Mouse (Mus musculus) embryo, embryonic 10 days (tissue): ENCODE measurements around the gene Alkbh6.

Source experiments
- DNase-seq: peaks from one replicate; pipeline ENCODE4 v3.0.0-alpha.2; 2015; ENCODE audit warnings: low spot score

Gene Alkbh6

DNA sequence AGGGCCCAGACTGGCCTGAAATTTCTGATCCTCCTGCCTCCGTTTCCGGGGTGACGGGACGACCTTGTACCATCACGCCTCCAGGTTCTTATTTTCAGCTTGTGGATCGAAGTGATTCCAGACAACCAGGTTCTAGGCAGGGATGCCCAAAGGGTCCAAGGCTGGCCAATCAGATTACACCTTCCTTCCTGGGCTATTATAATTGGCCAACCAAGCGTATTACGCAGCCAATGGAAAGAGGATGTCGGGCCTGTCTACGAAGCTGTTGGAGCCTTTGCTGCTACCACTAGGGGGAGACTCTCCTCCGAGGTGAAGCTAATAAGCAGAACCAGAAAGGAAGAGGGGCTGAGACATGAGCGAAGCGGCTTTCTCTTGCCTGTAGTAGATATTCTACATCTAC lies 23.4 kb downstream of the Alkbh6 start:
- DNase-seq, result peak; percentile 95

DNA sequence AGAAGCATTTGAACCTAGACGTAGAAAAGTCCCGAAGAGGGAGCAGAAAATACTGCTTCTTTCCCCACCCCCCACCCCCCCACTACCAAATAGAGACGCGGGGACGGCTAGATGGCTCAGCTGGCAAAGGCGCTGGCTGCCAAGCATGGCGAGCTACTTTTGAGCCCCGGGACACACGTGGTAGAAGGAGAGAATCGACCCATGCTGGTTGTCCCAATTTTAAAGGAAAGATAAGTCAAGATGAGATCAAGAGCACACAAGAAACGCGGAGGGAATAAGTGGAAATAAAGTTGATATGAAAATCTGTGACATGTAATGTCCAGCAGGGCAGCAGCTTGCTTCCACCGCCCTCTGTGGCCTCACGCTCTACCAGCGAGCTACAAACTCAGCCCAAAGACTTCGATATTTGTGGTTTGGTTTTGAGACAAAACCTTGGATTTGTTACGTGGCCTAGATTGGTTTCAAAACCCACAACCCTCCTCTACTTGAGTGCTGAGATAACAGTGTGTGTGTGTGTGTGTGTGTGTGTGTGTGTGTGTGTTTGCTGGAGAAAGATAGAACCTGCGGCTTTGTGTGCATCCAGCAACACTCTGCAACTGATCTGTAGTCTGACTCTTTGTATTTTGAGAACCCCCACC lies 24.2 kb downstream of the Alkbh6 start:
- DNase-seq, result no peak

GRCm38 (mm10) chr7:30333436-30333835 lies 24.9 kb downstream of the Alkbh6 start:
- no peak for DNase-seq

DNA sequence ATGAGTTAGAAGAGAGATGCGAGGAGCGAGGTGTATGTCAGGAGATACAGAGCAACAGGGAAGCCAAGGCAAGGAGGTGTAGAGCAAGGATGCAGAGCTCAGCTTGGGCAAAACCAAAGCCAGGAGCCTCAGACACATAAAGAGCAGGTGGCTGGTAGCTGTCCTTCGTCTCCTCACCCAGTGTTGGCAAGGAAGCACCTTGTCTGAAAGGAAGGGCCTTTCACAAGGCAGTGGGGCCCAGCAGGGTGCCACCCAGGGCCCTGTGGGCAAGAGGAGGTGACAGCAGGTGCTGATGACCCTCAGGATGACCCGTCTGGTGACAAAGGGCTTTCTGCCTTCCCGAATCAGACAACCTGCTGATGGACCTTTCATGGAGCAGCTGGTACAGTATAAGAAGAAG lies 26.0 kb downstream of the Alkbh6 start:
- DNase-seq, result no peak

GRCm38 (mm10) chr7:30335688-30336087 lies 27.2 kb downstream of the Alkbh6 start:
- DNase-seq, result no peak

- DNase-seq, result peak; percentile 92
These were observed 27.9 kb downstream of the Alkbh6 start for GRCm38 (mm10) chr7:30336384-30336783.

- no peak for DNase-seq
These were observed 31.1 kb downstream of the Alkbh6 start for GRCm38 (mm10) chr7:30339432-30340109.

DNA sequence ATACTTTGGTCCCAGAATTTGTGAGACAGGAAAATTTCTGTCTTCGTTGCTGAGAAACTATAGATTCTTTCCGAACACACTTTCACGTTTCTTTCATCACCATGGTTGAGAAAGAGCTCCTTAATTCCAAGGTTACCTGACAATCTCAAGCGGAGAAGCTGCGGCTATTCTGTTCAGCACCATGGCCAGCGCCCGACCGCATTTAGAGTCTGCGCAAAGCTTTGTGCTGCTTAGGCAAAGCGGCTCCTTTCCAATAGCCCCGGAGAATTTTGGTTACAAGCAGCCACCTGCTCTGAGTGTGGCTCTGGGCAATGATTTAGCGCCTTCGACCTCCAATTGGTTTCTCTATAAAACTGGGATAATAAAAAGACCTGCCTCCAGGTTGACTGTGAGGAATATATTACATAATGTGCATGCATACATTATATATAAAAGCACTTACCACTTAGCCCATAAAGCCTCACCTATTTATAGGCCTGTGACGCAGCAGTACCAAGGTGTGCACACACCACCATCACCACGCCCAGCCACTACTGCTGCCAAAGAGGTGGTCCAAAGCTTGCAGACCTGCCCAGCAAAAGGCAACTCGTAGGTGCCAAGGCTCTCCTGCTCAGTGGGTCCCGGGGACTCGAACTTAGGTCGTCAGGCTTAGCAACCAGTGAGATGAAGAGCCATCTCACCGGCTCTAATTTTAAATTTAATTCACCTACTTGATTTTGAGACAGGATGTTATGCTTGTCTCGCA lies 38.3 kb downstream of the Alkbh6 start:
- peak; percentile 86 for DNase-seq

DNA sequence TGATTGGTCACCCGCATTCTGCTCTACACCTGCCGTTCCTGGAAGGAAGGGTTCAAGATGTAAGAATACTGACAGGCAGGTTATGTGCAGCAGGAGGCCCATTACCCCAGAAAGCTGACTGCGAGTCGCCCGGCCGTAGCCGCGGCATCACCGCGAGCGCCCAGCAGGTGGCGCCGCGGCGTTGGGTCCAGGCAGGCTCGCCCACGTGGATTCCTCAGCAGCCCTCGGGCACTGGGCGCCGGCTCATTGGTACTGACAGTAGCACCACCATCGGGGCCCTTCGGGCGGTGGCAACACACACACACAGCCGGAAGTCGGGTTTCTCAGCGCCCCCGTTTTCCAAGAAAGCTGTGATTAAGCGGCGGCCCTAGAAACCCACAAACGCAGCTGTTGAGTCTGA lies 39.3 kb downstream of the Alkbh6 start:
- DNase-seq, result peak; percentile 75

DNA sequence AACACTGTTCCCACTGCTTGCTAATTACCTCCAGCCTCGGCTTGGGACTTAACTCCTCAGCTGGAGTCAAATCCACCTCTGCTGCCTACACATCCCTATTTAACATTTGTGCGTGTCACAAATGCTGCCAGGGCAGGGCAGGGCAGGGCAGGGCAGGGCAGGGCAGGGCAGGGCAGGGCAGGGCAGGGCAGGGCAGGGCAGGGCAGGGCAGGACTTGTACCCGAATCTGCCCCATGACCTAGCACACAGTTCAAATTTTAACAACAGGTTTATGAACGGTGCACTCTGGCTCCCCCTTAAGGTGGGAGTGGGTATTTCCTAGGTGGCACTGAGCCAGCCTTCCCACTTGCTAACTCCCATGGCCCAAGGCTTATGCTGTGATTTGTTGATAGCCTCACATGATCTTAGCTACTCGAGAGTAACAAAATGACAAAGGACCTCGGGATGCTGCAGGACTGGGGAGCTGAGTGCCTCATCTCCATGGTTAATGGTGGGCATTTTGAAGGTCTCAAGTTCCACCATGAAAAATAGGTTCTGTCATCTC lies 44.8 kb downstream of the Alkbh6 start:
- peak; percentile 75 for DNase-seq

DNA sequence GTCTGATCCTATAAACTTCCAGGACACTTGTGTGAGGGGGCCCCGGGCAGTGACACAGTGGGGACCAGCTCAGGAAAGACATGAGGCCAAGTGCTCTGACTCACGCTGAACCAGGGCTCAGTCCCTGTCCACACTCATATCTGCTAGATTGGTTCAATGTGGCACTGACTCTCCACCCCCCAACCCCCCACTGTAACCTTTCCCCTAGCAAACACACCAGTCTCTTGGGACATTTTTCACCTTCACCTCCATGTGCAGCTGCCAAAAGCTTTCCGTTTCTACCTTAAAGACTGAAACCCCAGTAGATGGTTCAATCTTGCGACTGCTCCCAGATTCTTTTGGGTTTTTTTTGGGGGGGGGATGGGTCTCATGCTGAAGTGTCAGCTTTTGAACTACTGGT lies 45.5 kb downstream of the Alkbh6 start:
- DNase-seq, result no peak

GRCm38 (mm10) chr7:30358378-30359186 lies 50.1 kb downstream of the Alkbh6 start:
- no peak for DNase-seq

DNA sequence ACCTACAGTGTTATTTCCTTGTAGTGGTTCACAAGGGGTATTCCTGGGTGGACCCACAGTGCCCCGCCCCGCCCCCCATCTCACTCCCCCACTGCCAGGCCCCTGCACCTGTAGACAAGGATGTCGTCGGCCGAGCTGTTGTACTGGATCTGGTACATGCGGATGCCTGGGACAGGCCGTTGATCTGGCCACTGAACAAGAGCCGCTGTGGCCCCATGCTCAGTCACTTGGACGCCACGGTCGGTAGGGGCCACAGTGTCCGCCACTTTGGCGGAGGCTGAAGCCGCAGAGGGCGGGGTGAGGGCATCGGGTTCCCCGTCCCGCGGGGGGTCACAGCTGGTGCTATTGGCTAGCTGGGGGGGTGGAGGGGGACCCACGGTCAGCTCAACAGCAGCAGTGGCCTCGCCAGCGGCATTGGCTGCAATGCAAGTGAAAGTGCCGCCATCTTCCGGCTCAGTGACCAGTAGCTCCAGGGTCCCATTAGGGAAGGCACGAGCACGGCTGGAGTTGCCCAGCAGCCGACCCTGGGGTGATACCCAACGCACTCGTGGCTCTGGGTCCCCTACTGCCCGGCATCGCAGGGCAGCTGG lies 50.9 kb downstream of the Alkbh6 start:
- no peak for DNase-seq

DNA sequence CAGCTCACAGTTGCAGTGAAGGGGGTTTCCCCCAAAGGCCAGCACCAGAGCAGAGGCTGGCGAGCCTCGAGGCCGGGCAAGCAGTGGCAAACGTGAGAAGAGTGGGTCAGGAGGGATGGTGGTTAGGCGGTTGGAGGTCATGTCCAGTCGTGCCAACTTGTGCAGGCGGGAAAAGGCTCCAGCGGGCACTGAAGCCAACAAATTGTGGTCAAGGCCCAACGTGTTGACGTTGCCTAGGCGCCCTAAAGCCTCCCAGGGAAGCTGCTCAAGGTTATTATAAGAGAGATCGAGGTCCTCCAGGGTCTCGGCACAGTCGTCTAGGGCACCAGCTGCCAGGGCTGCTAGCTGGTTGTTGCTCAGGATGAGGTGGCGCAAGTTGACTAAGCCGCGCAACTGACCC lies 51.5 kb downstream of the Alkbh6 start:
- DNase-seq, result no peak

GRCm38 (mm10) chr7:30362652-30363343 lies 54.3 kb downstream of the Alkbh6 start, which contains the start of gene Lrfn3:
Lrfn3 (minus strand) TSS chr7:30362772.
- peak; percentile 91 for DNase-seq

DNA sequence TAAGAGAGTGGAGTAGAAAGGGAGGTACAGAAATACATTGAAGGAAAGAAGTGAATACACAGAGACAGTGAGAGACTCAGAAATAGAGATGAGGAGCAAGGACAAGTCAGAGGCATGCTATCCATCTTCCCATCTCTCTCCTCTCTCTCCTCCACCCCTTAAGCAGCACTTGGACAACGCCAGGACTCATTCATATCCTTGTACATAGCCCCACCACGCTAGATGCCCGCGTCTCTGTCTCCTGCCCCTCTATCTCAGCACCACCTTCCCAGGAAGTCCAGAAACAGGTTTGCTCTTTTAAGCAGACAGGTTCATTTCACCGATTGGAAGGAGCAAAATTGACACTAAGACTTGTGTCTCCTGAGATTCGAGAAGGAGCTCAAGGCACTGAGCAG lies 54.8 kb downstream of the Alkbh6 start:
- no peak for DNase-seq
